Mouse (Mus musculus): ENCODE results near the gene Zfyve28.

Gene Zfyve28

DNA sequence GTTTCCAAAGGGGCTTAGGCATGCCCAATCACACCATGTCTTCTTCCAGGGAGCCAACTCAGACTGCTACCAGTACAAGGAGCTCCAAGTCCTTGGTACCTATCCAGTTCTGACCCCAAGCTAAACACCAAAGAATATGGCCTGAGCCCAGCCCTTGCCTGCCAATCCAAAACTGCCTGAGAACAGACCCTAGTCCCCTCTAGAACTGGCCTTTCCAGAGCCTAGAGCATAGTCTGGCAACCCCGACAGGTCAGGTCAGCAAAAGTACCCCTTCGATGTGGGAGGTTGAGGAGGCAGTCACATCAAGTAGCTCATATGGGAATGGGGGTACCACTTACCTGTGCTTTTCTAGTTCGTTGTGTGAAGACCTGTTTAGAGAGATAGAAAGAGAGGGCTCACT is 104.3 kb downstream of the Zfyve28 start:
- in situ Hi-C loops (cut with MboI, MseI) = no loop called here

DNA sequence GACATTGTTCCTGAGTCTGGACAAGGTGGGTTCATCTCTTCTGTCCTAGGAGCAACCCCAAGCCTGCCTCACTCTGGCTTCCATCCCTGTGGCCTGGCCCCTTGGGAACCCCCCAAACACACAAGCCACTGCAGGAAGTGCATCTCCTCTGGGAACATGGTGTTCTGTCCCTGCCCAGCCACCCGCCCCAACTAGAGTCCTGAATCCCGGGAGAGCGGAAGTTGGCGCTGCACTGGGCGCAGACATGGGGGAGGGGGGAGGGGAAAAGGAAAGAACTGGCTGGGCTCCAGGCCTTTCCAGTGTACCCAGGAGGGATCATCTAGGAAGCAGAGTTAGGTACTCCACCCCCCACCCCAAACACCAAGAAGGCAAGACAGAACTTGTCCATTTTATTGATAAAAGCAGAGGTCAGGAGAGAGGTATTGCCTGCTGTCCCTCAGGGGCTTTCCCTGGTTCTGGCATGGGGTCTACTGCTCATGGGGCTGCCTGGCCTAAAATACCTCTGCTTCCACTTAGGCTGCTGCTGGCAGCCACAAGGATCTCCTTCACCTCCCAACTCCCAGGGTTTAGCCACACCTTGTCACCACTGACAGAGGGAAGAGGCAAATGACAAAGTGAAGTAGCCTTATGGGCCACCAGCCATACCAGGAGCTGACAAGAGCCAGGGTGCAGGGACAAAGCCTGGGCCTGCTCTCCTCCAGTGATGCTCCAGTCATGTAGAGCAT is 104.9 kb downstream of the Zfyve28 start:
- in situ Hi-C loops (cut with MboI, MseI) = no loop called here

DNA sequence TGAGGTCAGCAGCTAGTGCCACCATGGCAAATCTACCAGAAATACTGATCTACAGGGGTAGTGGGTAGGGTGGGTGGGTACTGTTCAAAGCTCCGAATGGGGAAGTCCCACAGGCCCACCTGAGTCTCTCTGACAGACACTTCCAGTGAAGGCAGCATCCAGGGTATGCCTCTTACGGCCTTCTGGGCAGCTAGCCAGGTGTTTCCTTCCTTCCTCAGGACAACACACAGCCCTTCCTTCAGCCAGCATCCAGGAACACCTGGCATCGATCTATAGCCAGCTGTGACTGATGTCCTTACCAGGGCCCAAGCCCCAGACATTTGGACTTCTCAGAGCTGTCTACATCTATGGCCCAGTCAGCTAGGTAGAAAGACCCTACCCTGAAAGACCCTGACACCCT is 105.8 kb downstream of the Zfyve28 start:
- in situ Hi-C loops (cut with MboI, MseI) = no loop called here

DNA sequence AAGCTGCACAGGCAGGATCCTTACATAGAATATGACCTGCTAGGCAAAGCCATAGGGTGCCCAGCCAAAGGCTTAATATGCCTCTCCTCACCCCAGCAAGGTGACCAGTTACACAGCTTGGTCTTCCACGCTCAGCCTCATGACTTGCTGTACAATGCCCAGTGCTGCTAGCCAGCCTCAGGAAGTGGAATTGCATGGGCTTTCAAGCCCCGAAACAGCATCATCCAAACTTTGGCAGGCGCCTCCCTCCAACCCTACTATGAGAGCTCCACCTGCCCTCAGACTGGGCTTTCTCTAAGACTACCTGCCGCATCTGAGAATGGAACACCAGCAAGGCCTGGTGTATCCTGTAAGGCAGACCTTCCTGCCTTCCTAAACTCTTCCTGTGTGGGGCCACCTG is 110.4 kb downstream of the Zfyve28 start:
- in situ Hi-C loops (cut with MboI, MseI) = no loop called here

DNA sequence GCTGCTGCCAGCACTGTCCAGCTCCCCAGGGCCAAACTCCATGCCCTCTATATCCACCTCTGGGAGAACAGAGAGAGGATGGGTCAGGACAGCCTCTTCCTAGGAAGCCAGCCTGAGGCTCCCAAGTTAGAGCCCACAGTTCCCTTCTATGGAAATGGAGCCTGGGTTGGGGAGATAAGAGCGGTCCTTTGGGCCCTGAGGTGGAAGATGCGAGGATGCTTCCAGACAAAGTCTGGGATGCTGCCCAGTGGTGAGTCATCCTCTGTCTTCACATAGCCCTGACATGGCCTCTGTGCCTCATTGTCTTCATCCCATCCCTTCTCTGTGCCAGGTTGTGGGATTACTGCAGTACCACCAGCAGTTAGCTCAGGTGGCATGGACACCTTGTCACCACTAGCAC is 111.2 kb downstream of the Zfyve28 start:
- in situ Hi-C loops (cut with MboI, MseI) = no loop called here

DNA sequence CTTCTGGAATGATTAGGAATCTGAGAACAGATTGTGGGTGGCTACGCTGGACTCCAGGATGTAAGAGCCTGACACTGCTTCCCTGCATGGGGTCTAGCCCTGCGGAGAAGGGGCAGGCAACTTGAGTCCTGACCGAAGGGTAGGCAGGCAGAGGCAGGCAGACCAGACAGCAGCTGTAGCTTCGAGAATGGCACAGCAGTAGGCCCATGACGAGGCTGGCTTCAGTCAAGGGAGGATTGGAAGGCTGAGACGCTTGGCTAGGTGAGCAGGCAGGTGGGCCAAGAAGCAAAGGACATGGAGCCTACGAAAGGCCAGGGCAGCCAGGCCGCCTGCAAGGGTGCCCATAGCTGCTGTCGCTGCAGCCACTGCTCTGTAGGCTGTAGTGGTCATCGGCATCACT is 111.6 kb downstream of the Zfyve28 start:
- in situ Hi-C loops (cut with MboI, MseI) = no loop called here

DNA sequence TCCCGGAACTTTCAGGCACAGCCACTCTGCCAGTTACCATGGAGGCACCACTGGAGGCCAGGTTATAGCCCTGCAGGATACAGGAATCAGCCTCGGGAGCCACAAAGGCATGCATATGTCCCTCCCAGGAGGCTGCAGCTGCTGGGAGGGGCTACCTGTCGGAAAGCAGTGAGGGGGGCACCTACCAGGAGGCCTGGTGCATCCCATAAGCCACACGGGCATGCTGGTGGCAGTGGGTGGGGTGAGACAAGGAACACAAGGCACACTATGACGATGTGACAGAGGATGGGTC is 112.9 kb downstream of the Zfyve28 start:
- in situ Hi-C loops (cut with MboI, MseI) = no loop called here

DNA sequence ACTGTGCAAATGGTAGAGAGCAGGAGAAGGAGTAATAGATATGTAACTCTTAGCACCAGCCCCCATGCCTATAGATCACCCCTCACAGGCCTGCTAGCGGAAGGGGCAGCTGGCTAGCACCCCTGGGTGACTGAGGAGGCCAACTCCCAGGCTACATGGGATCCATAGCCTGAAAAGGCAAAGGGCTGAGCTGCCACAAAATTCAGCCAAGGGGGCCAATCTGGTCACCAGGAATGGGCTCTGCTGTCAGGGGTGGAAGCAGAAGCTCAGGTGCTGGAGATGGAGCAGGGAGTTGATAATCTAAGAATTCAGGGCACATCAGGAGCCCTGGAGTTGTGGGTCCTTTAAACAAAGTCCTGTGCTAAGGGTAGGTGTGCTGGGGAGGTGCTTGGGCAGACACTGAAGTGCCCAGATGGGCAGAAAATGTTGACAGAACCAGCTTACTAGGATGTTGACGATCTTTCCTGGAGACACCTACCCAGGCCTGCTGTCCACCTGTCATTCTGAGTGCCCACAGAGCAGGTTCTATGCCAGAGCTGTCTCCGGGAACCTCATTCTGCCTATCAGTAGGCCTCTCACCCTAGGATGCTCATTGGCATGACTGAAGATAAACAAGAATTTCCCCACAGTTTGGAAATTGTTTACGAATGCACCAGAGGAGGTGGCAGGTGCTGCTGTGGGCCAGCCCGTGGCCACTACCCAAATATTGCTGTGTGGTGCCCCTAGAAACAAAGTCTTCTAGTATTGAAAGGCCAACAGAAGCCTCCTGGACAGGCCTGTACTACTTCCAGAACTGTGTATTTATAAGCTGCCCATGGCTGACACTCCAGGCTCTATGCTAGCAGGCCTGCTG is 113.5 kb downstream of the Zfyve28 start:
- in situ Hi-C loops (cut with MboI, MseI) = no loop called here

DNA sequence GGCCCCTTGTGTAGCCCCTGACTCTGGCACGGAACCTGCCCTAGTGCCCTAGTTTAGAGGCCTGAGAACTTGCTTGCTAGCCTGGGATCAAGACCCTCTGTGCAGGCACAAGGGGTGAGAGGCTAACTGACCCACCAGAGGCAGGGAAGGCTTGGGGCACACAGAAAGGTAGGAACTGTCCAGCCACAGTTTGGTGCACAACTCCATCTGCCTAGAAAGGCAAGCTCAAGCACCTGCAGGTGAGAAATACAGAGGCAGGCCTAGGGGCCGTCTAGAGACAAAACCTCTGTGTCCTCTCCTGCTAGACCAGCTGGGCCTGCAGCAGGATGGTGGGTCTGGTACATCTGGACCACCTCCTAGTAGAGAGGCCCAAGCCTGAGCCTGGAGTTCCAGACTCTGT is 114.2 kb downstream of the Zfyve28 start:
- in situ Hi-C loops (cut with MboI, MseI) = no loop called here

DNA sequence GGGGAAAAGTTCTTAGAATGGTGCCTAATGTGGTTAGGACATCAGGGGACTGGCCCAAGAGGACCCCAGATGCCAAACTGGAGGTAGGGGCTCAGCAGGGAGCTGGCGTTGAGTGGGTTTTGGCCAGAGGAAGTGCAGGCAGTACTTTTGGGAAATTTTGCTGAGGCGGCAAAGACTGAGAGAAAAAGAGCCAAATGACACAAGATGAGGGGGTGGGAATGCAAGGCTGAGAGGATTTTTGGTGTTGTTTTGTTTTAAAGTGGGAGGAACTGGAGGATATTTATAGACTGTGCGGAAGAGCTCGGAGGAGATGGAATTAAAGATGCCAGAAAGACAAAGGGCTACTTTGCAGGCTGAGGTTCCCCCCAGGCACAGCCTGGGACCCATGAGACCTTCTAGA is 117.5 kb downstream of the Zfyve28 start:
- in situ Hi-C loops (cut with MboI, MseI) = no loop called here

DNA sequence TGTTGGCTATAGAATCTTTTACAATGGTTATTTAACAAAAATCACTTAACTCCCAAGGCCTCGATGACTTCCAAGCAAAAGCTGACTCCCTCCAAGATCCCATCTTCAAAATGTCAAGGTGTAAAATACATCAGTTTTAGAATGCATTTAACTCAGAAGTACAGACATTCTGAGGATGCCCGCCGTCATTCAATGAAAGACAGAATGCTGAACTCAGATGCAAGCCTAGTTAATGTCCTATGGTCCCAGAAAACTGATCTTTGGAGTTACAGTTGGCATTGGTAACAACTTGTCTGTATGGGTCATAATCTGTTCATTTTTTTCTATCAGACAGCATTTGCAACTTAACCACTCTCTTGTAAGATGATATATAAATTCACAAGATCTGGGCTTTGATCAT is 118.3 kb downstream of the Zfyve28 start:
- in situ Hi-C loops (cut with MboI, MseI) = no loop called here

DNA sequence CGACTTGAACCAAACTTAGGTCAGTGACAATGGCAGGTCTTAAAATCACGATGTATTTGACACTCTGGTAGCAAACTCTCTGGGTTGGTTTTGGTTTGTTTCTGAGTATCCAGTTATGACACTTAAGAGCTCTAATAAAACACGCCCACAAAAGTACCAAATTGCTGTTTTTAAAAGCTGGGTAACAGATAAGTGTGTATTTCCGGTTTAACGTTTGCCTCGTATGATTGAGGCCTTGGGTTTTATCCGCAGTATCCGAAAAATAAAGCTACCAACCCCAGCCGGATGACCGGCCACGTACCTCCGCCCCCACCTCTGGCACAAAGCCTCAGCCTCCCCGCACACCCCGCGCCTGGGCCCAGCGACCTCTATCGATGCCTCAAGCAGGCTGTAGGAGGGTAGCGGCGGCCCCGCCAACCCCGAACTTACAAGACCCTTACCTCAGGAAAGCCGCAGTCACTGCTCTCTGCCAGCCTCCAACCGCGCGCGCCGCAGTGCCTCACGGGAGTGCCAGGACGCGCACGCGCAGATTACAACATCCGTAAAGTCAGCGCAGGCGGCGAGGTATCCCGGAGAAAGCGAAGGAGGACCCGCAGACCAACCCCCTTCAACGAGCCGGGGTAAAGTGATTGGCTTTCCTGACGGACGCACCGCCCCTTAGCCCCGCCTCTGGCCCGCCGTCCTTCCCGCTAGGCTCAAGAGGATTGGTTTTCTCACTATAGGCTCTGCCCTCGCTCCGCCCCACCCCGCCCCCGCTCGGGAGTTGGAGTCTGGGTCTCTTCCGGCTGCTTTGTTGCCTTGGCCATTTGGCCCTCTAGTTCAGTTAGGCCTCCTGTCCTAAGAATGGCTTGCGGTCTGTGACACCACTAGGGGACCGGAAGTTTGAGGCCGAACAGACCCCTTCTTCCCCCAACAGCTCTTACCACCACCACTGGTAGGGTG is 119.0 kb downstream of the Zfyve28 start, which contains the start of the genes Poln and Haus3:
Gene Poln (minus strand): TSS at position 499 of the 942 bp plus-strand sequence.
Gene Haus3 (minus strand): TSS at position 578 of the 942 bp plus-strand sequence.
- in situ Hi-C loops (cut with MboI, MseI) = no loop called here

DNA sequence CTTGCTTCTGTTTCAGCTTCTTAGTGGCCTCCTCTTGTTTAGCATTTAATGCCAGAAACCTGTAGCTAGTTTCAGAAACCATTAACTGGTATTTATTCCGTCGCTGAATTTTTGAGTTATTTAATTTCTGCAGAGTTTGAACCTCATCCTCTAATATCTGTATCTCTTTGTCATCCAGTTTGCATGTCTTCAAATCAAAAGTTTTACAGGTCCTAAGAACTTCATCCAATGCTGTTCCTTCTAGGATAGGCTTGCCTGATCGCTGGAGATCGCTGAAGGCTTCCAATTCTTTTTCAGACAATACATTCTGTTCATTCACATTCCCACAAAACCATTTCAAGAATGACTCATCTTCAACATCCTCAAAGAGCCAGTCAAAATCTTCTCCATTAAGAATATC is 120.4 kb downstream of the Zfyve28 start:
- in situ Hi-C loops (cut with MboI, MseI) = no loop called here

DNA sequence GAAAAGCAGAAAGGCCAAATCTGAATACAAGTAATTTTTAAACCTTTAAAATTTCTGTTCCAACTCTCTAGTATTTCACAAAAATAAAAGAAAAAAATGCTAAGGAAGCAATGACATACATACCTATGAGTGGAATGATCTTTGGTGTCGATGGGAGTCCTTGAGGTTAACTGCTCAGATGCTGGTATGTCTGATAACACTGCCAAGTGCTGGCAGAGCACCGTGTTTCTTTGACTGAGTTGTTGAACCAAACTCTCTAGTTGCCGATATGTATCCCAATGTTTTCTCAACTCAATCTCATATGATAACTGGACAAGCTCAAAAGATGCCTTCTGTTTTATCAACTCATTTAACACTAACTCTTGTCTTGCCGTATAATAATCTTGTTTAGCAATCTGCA is 122.5 kb downstream of the Zfyve28 start:
- in situ Hi-C loops (cut with MboI, MseI) = no loop called here

DNA sequence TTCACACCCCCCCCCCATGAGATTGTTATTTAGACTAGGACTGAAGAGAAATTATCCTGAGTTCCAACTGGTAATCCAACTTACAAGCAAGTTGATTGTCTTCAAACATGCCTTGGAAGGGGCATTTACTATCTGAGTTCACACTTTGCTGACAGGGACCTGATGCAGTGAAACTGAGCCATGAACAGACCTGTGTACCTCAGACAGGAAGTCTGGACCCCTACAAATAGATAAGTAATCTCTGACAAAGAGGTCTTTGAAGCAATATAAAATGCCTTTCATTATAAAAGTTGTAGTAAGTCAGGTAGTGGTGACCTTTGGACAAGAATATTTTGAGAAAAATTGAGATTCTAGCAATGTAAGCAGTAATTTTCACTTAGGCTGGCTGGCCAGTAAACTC is 139.8 kb downstream of the Zfyve28 start:
- in situ Hi-C loops (cut with MboI, MseI) = no loop called here

DNA sequence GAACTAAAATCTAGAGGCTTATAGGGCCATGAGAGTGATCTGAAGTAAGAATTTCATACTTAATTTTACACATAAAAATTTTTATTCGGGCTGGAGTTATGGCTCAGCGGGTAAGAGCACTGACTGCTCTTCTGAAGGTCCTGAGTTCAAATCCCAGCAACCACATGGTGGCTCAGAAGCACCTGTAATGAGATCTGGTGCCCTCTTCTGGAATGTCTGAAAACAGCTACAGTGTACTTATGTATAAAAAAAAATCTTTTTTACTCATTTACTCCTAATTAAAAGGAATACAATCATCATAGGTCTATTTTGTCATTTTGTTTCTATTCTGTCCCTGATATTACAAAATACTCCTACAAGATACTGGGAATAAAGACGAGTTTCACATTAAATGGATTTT is 140.7 kb downstream of the Zfyve28 start:
- in situ Hi-C loops (cut with MboI, MseI) = no loop called here
